Mouse (Mus musculus) limb, embryonic 11.5 days (tissue): ENCODE data around the gene Pdf. TPM values are rescaled to one million over a fixed set of nuclear protein-coding genes. Genes with fewer than 3 reads are reported as not detected.
A peak's percentile ranks its signal among the peaks of the same experiment; 100 is the strongest.

Source experiments
- ATAC-seq: fragments of 200-750 bp; cut with Nextera tagmentation; 2 replicates; pipeline ENCODE4 v1.8.0; 2017; ENCODE audit warnings: low read depth; ENCODE audit not compliant: insufficient number of reproducible peaks, low FRiP score, low TSS enrichment
- DNase-seq: peaks from one replicate; pipeline ENCODE4 v3.0.0-alpha.2; 2015; ENCODE audit warnings: low spot score
- H3K27ac ChIP-seq: fragments of 300-500 bp; sonication (generic); replicated peaks from 2 replicates; pipeline ENCODE4 v1.5.1; 2014; ENCODE audit warnings: low read depth, mild to moderate bottlenecking, low read length
- H3K27me3 ChIP-seq: fragments of 300-500 bp; sonication (generic); 2 replicates; pipeline ENCODE4 v1.6.1; 2014; ENCODE audit warnings: mild to moderate bottlenecking, low read length, mixed read lengths; ENCODE audit not compliant: control insufficient read depth, insufficient read depth
- H3K36me3 ChIP-seq: fragments of 300-500 bp; sonication (generic); 2 replicates; pipeline ENCODE4 v1.6.1; 2014; ENCODE audit warnings: mild to moderate bottlenecking, low read length, moderate library complexity, mixed read lengths; ENCODE audit not compliant: control insufficient read depth, insufficient read depth
- H3K4me1 ChIP-seq: fragments of 300-500 bp; sonication (generic); 2 replicates; pipeline ENCODE4 v1.6.1; 2014; ENCODE audit warnings: low read length, mixed read lengths; ENCODE audit not compliant: control insufficient read depth, insufficient read depth
- H3K4me2 ChIP-seq: fragments of 300-500 bp; sonication (generic); 2 replicates; pipeline ENCODE4 v1.6.1; 2014; ENCODE audit warnings: low read depth, mild to moderate bottlenecking, moderate library complexity; ENCODE audit not compliant: severe bottlenecking
- H3K4me3 ChIP-seq: fragments of 300-500 bp; sonication (generic); 2 replicates; pipeline ENCODE4 v1.5.1; 2014; ENCODE audit warnings: low read depth, low read length
- H3K9ac ChIP-seq: fragments of 300-500 bp; sonication (generic); 2 replicates; pipeline ENCODE4 v1.6.1; 2014; ENCODE audit warnings: mild to moderate bottlenecking, low read length
- H3K9me3 ChIP-seq: fragments of 300-500 bp; sonication (generic); 2 replicates; pipeline ENCODE4 v1.6.1; 2016; ENCODE audit warnings: low read length; ENCODE audit not compliant: control insufficient read depth
- WGBS: fragments of 180-500 bp; shearing (Covaris S2); extraction: QIAGEN DNeasy Blood & Tissue Kit; methylation state at CpG from one replicate; pipeline ENCODE4 v1.1.7; 2014; 5-methylcytosine and 5-hydroxymethylcytosine counted together
- polyA plus RNA-seq: library from polyadenylated mRNA; unstranded; fragments of >200 nt; fragmentation: Nextera tagmentation; extraction: Ambion mirVana; gene quantifications from 2 replicates; pipeline ENCODE4 v1.2.1, GENCODE M21; 2014

Gene Pdf
- polyA plus RNA-seq, 1 experiment from 2014 or later, result 53.7 TPM

- H3K27ac ChIP-seq, result no peak overlapping the region
- ATAC-seq, result no peak
- no peak overlapping the region for H3K9ac ChIP-seq
- 92% methylated on average over 7 of the region's 7 CpGs for WGBS
- no peak overlapping the region for H3K4me2 ChIP-seq
- H3K4me1 ChIP-seq, result no peaks in the 10 kb centered on the region; the same call in 1 of the 2 replicates
- DNase-seq, result no peak
- H3K36me3 ChIP-seq, result peaks cover 24% of the 10 kb centered on the region
- H3K9me3 ChIP-seq, result no peaks in the 10 kb centered on the region
- H3K4me3 ChIP-seq, result no peak overlapping the region
- H3K27me3 ChIP-seq, result no peaks in the 10 kb centered on the region
Observed at GRCm38 (mm10) chr8:107076239-107076888, 27.9 kb upstream of the Pdf start.

- H3K4me3 ChIP-seq, result no peak overlapping the region
- no peaks in the 10 kb centered on the region for H3K9me3 ChIP-seq
- peaks cover 21% of the 10 kb centered on the region for H3K36me3 ChIP-seq
- no peak overlapping the region for H3K4me2 ChIP-seq
- no peak overlapping the region for H3K27ac ChIP-seq
- no peaks in the 10 kb centered on the region; the same call in 1 of the 2 replicates for H3K4me1 ChIP-seq
- ATAC-seq (no peak), DNase-seq (no peak)
- no peaks in the 10 kb centered on the region for H3K27me3 ChIP-seq
- H3K9ac ChIP-seq, result no peak overlapping the region
- 91% methylated on average over 1 of the region's 1 CpGs for WGBS
Observed at GRCm38 (mm10) chr8:107074128-107074527, 25.7 kb upstream of the Pdf start.

- WGBS, result 79% methylated on average over 4 of the region's 4 CpGs
- no peak overlapping the region for H3K4me2 ChIP-seq
- H3K36me3 ChIP-seq, result peaks cover 21% of the 10 kb centered on the region
- H3K4me3 ChIP-seq, result no peak overlapping the region
- H3K9ac ChIP-seq, result no peak overlapping the region
- H3K4me1 ChIP-seq, result no peaks in the 10 kb centered on the region; the same call in 1 of the 2 replicates
- no peak for DNase-seq
- no peak overlapping the region for H3K27ac ChIP-seq
- no peaks in the 10 kb centered on the region for H3K9me3 ChIP-seq
- ATAC-seq, result no peak
- no peaks in the 10 kb centered on the region for H3K27me3 ChIP-seq
Observed at GRCm38 (mm10) chr8:107073706-107074105, 25.3 kb upstream of the Pdf start.

GRCm38 (mm10) chr8:107065511-107066496 lies 17.4 kb upstream of the Pdf start, which contains the start of gene Tmed6:
Gene Tmed6, minus strand, starts transcription at chr8:107065644.
- Histone ChIP-seq H3K9ac (no peak within 1 kb of the TSS), H3K4me1 (no peaks in the 10 kb centered on the region), H3K4me2 (no peak within 1 kb of the TSS), H3K4me3 (no peak within 1 kb of the TSS), H3K27me3 (no peaks in the 10 kb centered on the region), H3K9me3 (no peaks in the 10 kb centered on the region), H3K27ac (no peak within 1 kb of the TSS), H3K36me3 (no peaks in the 10 kb centered on the region)
- 63% methylated on average over 17 of the region's 17 CpGs for WGBS
- ATAC-seq (no peak), DNase-seq (no peak)

- Histone ChIP-seq H3K4me3 (no peak overlapping the region), H3K4me2 (no peak overlapping the region), H3K9ac (no peak overlapping the region), H3K27ac (no peak overlapping the region), H3K4me1 (peaks cover 2% of the 10 kb centered on the region; the same call in 1 of the 2 replicates), H3K36me3 (peaks cover 6% of the 10 kb centered on the region), H3K27me3 (no peaks in the 10 kb centered on the region), H3K9me3 (no peaks in the 10 kb centered on the region)
- ATAC-seq, result no peak
- DNase-seq, result no peak
- WGBS, result 88% methylated on average over 1 of the region's 1 CpGs
Observed at GRCm38 (mm10) chr8:107062613-107063012, 14.2 kb upstream of the Pdf start.

- H3K9me3 ChIP-seq, result no peaks in the 10 kb centered on the region
- H3K4me2 ChIP-seq, result peak overlapping the region; percentile 92
- peak; percentile 65; the same call in 1 of the 2 replicates for ATAC-seq
- H3K27ac ChIP-seq, result no peak overlapping the region
- peaks cover 19% of the 10 kb centered on the region for H3K36me3 ChIP-seq
- DNase-seq, result no peak
- H3K4me1 ChIP-seq, result peaks cover 5% of the 10 kb centered on the region; the same call in 1 of the 2 replicates
- H3K27me3 ChIP-seq, result no peaks in the 10 kb centered on the region
- WGBS, result 0% methylated on average over 33 of the region's 33 CpGs
- peak overlapping the region; percentile 55 for H3K9ac ChIP-seq
- H3K4me3 ChIP-seq, result peak overlapping the region; percentile 79
Observed at GRCm38 (mm10) chr8:107056973-107057369, 8.6 kb upstream of the Pdf start.

GRCm38 (mm10) chr8:107056076-107056972 lies 7.9 kb upstream of the Pdf start, which contains the start of the genes Cog8 and Nip7:
Gene Cog8, minus strand, starts transcription at chr8:107056689.
Gene Nip7, plus strand, starts transcription at chr8:107056877.
- peak; percentile 96 for DNase-seq
- under 1% methylated on average over 88 of the region's 88 CpGs for WGBS
- peaks cover 22% of the 10 kb centered on the region for H3K36me3 ChIP-seq

More at GRCm38 (mm10) chr8:107056076-107056972, 7.9 kb upstream of the Pdf start, which contains the start of the genes Cog8 and Nip7:
- ATAC-seq, result peak; percentile 84
- Histone ChIP-seq H3K9me3 (no peaks in the 10 kb centered on the region), H3K27me3 (no peaks in the 10 kb centered on the region), H3K4me3 (peak within 1 kb of the TSS; percentile 79), H3K9ac (peak within 1 kb of the TSS; percentile 75), H3K27ac (no peak within 1 kb of the TSS; the same call in 1 of the 2 replicates), H3K4me2 (peak within 1 kb of the TSS; percentile 92), H3K4me1 (peaks cover 5% of the 10 kb centered on the region; the same call in 1 of the 2 replicates)
